Mouse (Mus musculus) granulocyte monocyte progenitor cell, adult 5-6 weeks (primary cell): Measurements from ENCODE around the gene Lysmd3. TPM values are rescaled to one million over a fixed set of nuclear protein-coding genes. Genes with fewer than 3 reads are reported as not detected.

Source experiments
- ATAC-seq: replicated peaks from 2 replicates; pipeline ENCODE4 v1.8.0; 2016; ENCODE audit warnings: mild to moderate bottlenecking, moderate TSS enrichment, inconsistent platforms; ENCODE audit not compliant: poor library complexity, severe bottlenecking
- total RNA-seq, 2 experiments: library from RNA; stranded (forward) in 1 of 2; stranded (reverse) in 1 of 2; fragments of 200-712, 200-1000 nt in 1 of 2; fragments of >200 nt in 1 of 2; fragmentation: Nextera tagmentation in 1 of 2; gene quantifications; 2 replicates each; pipeline ENCODE4 v1.2.3; 2014 to 2017

The Lysmd3 gene
- total RNA-seq, 2 experiments from 2014 or later, result 9.4 to 37.1 TPM

GRCm38 (mm10) chr13:81664331-81664698 is 6.9 kb downstream of the Lysmd3 start:
- ATAC-seq, result no peak

GRCm38 (mm10) chr13:81667713-81668112 is 10.2 kb downstream of the Lysmd3 start:
- ATAC-seq, result no peak

- no peak for ATAC-seq
These were observed 17.9 kb downstream of the Lysmd3 start for GRCm38 (mm10) chr13:81675333-81675732.

GRCm38 (mm10) chr13:81683107-81683506 is 25.6 kb downstream of the Lysmd3 start:
- no peak for ATAC-seq

- no peak for ATAC-seq
These were observed 26.8 kb downstream of the Lysmd3 start for GRCm38 (mm10) chr13:81684258-81684657.

- ATAC-seq, result no peak
These were observed 27.4 kb downstream of the Lysmd3 start for GRCm38 (mm10) chr13:81684884-81685283.

GRCm38 (mm10) chr13:81689587-81689986 is 32.1 kb downstream of the Lysmd3 start:
- ATAC-seq, result 0 out of 2 replicates have a peak, but pooled peaks have one; percentile 33

- ATAC-seq, result 0 out of 2 replicates have a peak, but pooled peaks have one; percentile 25
These were observed 33.0 kb downstream of the Lysmd3 start for GRCm38 (mm10) chr13:81690477-81690876.

GRCm38 (mm10) chr13:81691606-81692005 is 34.1 kb downstream of the Lysmd3 start:
- peak; percentile 86 for ATAC-seq

- no peak for ATAC-seq
These were observed 37.0 kb downstream of the Lysmd3 start for GRCm38 (mm10) chr13:81694446-81694845.

GRCm38 (mm10) chr13:81703148-81703547 is 45.7 kb downstream of the Lysmd3 start:
- peak; percentile 89 for ATAC-seq

- no peak for ATAC-seq
These were observed 46.2 kb downstream of the Lysmd3 start for GRCm38 (mm10) chr13:81703621-81704020.

- ATAC-seq, result no peak
These were observed 48.8 kb downstream of the Lysmd3 start for GRCm38 (mm10) chr13:81706311-81706710.

GRCm38 (mm10) chr13:81709805-81710204 is 52.3 kb downstream of the Lysmd3 start:
- ATAC-seq, result no peak

GRCm38 (mm10) chr13:81710266-81710665 is 52.8 kb downstream of the Lysmd3 start:
- ATAC-seq, result no peak

GRCm38 (mm10) chr13:81710775-81711545 is 53.5 kb downstream of the Lysmd3 start, which contains the start of the genes Polr3g and Mblac2:
Gene Polr3g (minus strand): TSS chr13:81711013.
Gene Mblac2 (plus strand): TSS chr13:81711341.
- ATAC-seq, result peak; percentile 84

GRCm38 (mm10) chr13:81711546-81712371 is 54.3 kb downstream of the Lysmd3 start:
- ATAC-seq, result peak; percentile 24

- ATAC-seq, result no peak
These were observed 56.4 kb downstream of the Lysmd3 start for GRCm38 (mm10) chr13:81713896-81714295.
